12 mouse cellular contexts compared by ENCODE assay signal in the genomic region with DNA sequence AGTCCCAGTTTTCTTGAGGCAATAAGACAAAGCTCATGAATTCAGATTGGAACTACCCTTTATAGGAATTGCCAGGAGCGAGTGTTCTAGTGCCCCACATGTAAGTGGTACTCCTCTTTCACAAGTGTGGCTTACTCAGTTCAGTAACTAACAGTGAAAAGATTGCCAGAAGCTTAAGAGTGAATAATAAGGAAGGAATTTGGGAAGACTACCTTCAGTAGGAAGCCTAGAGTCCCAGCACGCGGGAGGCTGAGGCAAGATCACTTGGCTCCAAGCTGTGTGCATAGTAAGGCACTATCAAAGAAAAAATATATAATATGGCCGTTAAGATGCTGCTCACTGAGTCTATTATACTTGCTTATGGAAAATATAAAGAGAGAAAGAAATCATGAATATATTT. TPM values are rescaled to one million over a fixed set of nuclear protein-coding genes. Genes with fewer than 3 reads are reported as not detected.
DNase-seq lines count a peak whose midpoint lies in the region; ATAC-seq lines count a peak whose summit lies in the region.
"Had no signal": no experiment of that assay in that cellular context is flagged by ENCODE, and none has a peak within 500 bp of the region (broad histone marks: within the 10 kb centered on the region; RNA-seq: fewer than 3 reads in every experiment).

No protein-coding gene starts in this region.

- peak; percentile 22 for DNase-seq in embryo, embryonic 9.5 days (ENCODE audit: extremely low spot score)
- no peak for DNase-seq in embryo, embryonic 10 days (ENCODE audit: low spot score)
- no peak for DNase-seq in embryonic facial prominence, embryonic 10.5 days (ENCODE audit: low spot score)
- no peak for DNase-seq in kidney, postnatal 36 days
- DNase-seq: adrenal gland, postnatal 36 days had no signal

- H3K4me2 ChIP-seq in forebrain, embryonic 16.5 days (ENCODE audit: low read length), result no peak overlapping the region
- H3K4me2 ChIP-seq in midbrain, embryonic 12.5 days (replicated peaks), result peak overlapping the region; percentile 46
- H3K4me2 ChIP-seq: liver, embryonic 15.5 days had no signal

- WGBS in embryonic facial prominence, embryonic 10.5 days, result 73% methylated on average over 4 of the region's 4 CpGs
- 40% methylated on average over 4 of the region's 4 CpGs for whole genome bisulfite sequencing in forebrain, embryonic 16.5 days
- 52% methylated on average over 4 of the region's 4 CpGs for WGBS in midbrain, embryonic 12.5 days

- peak overlapping the region; percentile 87 for H3K27ac ChIP-seq in embryonic facial prominence, embryonic 10.5 days (replicated peaks)
- H3K27ac ChIP-seq in forebrain, embryonic 16.5 days (ENCODE audit: low read length), result no peak overlapping the region
- no peak overlapping the region for H3K27ac ChIP-seq in midbrain, embryonic 12.5 days (replicated peaks)
- H3K27ac ChIP-seq: kidney, embryonic 15.5 days; limb, embryonic 13.5 days; liver, embryonic 15.5 days had no signal

- peaks cover 38% of the 10 kb centered on the region for H3K4me1 ChIP-seq in embryonic facial prominence, embryonic 10.5 days
- peaks cover 4% of the 10 kb centered on the region for H3K4me1 ChIP-seq in forebrain, embryonic 16.5 days (replicated peaks; ENCODE audit: control insufficient read depth, insufficient read depth, low read length)
- H3K4me1 ChIP-seq in midbrain, embryonic 12.5 days, result peaks cover 22% of the 10 kb centered on the region
- H3K4me1 ChIP-seq: liver, embryonic 15.5 days had no signal

- H3K36me3 ChIP-seq in embryonic facial prominence, embryonic 10.5 days (replicated peaks), result no peaks in the 10 kb centered on the region
- no peaks in the 10 kb centered on the region for H3K36me3 ChIP-seq in forebrain, embryonic 16.5 days (ENCODE audit: control insufficient read depth, insufficient read depth)
- no peaks in the 10 kb centered on the region for H3K36me3 ChIP-seq in midbrain, embryonic 12.5 days
- H3K36me3 ChIP-seq: kidney, embryonic 15.5 days; limb, embryonic 13.5 days; liver, embryonic 15.5 days had no signal

- H3K4me3 ChIP-seq in embryonic facial prominence, embryonic 10.5 days, result no peak overlapping the region
- no peak overlapping the region for H3K4me3 ChIP-seq in forebrain, embryonic 16.5 days (replicated peaks; ENCODE audit: low read length)
- no peak overlapping the region for H3K4me3 ChIP-seq in midbrain, embryonic 12.5 days
- H3K4me3 ChIP-seq: kidney, embryonic 15.5 days; limb, embryonic 13.5 days; liver, embryonic 15.5 days had no signal

- no peaks in the 10 kb centered on the region for H3K9me3 ChIP-seq in embryonic facial prominence, embryonic 10.5 days
- H3K9me3 ChIP-seq in forebrain, embryonic 16.5 days (ENCODE audit: control insufficient read depth, low read length), result no peaks in the 10 kb centered on the region
- no peaks in the 10 kb centered on the region for H3K9me3 ChIP-seq in midbrain, embryonic 12.5 days
- H3K9me3 ChIP-seq: kidney, embryonic 15.5 days; limb, embryonic 13.5 days; liver, embryonic 15.5 days had no signal

- no peaks in the 10 kb centered on the region for H3K27me3 ChIP-seq in embryonic facial prominence, embryonic 10.5 days (replicated peaks; ENCODE audit: low read depth, poor library complexity, severe bottlenecking)
- no peaks in the 10 kb centered on the region for H3K27me3 ChIP-seq in forebrain, embryonic 16.5 days (replicated peaks; ENCODE audit: control insufficient read depth, insufficient read depth, low read length)
- H3K27me3 ChIP-seq in midbrain, embryonic 12.5 days, result peaks cover 28% of the 10 kb centered on the region
- H3K27me3 ChIP-seq: kidney, embryonic 15.5 days; limb, embryonic 13.5 days; liver, embryonic 15.5 days had no signal

- H3K9ac ChIP-seq in forebrain, embryonic 16.5 days (replicated peaks; ENCODE audit: low read depth, low read length), result no peak overlapping the region
- H3K9ac ChIP-seq in midbrain, embryonic 12.5 days (replicated peaks), result no peak overlapping the region
- H3K9ac ChIP-seq: kidney, embryonic 15.5 days; limb, embryonic 13.5 days; liver, embryonic 15.5 days had no signal

- 0 out of 2 replicates have a peak, but pooled peaks have one; percentile 35 for ATAC-seq in forebrain, embryonic 16.5 days
- peak; percentile 25; the same call in 1 of the 2 replicates for ATAC-seq in midbrain, embryonic 12.5 days (ENCODE audit: low FRiP score, low read depth)
- no peak for ATAC-seq in monocyte, adult 5-6 weeks (replicated peaks; ENCODE audit: insufficient number of reproducible peaks, low FRiP score, low TSS enrichment, poor library complexity, severe bottlenecking)
- no peak for ATAC-seq in megakaryocyte, adult 5-6 weeks (ENCODE audit: poor library complexity, severe bottlenecking)

RNA-seq across cellular contexts. Expression of a gene that starts 26.2 kb away (rescaled TPM):
- polyA plus RNA-seq in embryonic facial prominence, embryonic 10.5 days (2016; fragmentation: Nextera tagmentation; extraction: Ambion mirVana), result 24.8 and 28.8 TPM in 2 replicates
- polyA plus RNA-seq in forebrain, embryonic 16.5 days (2015; fragmentation: Nextera tagmentation; extraction: Ambion mirVana), result 40.8 and 42.6 TPM in 2 replicates
- polyA plus RNA-seq in midbrain, embryonic 12.5 days (2016; fragmentation: Nextera tagmentation; extraction: Ambion mirVana), result 38.3 and 38.7 TPM in 2 replicates
- total RNA-seq in monocyte, adult 5-6 weeks (2017), result 27.7 to 49.9 TPM (median 33.9 TPM) in 3 replicates
- total RNA-seq in megakaryocyte, adult 5-6 weeks (2015), result 46.1 and 50.8 TPM in 2 replicates
- total RNA-seq in megakaryocyte, adult 5-6 weeks (2017), result 33.9 and 37.3 TPM in 2 replicates

Comparison
In these comparisons a context has a peak if more than half of its experiments do, and no peak if none do; other contexts are left out.
1. ATAC-seq: peak in forebrain, embryonic 16.5 days (single experiment) and midbrain, embryonic 12.5 days (single experiment); none in monocyte, adult 5-6 weeks (single experiment) and megakaryocyte, adult 5-6 weeks (single experiment).